Mouse (Mus musculus): ENCODE data around the gene Dctn2. TPM values are rescaled to one million over a fixed set of nuclear protein-coding genes. Genes with fewer than 3 reads are reported as not detected.
"Not testable (repeated sequence)": the region's sequence is repeated elsewhere in the genome, so short reads cannot be mapped to it uniquely, and the experiment has no call there.

Dctn2 gene
- polyA plus RNA-seq, 1 experiment from 2014 or later = 308 TPM

- Histone ChIP-seq H3K9ac (peak within 1 kb of the TSS; percentile 85), H3K27me3 (no peaks in the 10 kb centered on the region), H3K27ac (peak within 1 kb of the TSS; percentile 85), H3K4me1 (replicated peaks) (peaks cover 14% of the 10 kb centered on the region), H3K9me3 (no peaks in the 10 kb centered on the region), H3K4me2 (peak within 1 kb of the TSS; percentile 82), H3K36me3 (peaks cover 27% of the 10 kb centered on the region), H3K4me3 (peak within 1 kb of the TSS; percentile 70)
- peak; percentile 96 for ATAC-seq (ENCODE audit: low FRiP score)
- under 1% methylated on average over 65 of the region's 65 CpGs for WGBS
Observed at GRCm38 (mm10) chr10:127311476-127312355, 45.5 kb downstream of the Dctn2 start, which contains the start of gene Mars. Mars (minus strand) TSS chr10:127311786.

DNA sequence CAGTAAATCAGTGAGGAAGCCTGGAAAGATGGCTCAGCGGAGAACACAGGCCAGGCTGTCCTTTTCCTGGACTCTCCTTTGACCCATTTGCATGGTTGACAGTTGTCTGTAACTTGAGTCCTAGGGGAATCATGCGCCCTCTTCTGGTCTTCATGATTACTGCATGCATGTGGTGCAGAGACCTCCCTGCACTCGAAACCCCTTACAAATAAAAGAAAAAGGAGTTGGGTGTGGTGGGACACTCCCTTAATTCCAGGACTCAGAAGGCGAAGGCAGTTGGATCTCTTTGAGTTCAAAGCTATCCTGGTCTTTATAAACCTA lies 46.1 kb downstream of the Dctn2 start:
- ATAC-seq (ENCODE audit: low FRiP score) = peak; percentile 21
- peak overlapping the region; percentile 82 for H3K4me2 ChIP-seq
- H3K27me3 ChIP-seq = no peaks in the 10 kb centered on the region
- H3K9me3 ChIP-seq = no peaks in the 10 kb centered on the region
- H3K9ac ChIP-seq = peak overlapping the region; percentile 85
- peaks cover 21% of the 10 kb centered on the region for H3K36me3 ChIP-seq
- H3K4me1 ChIP-seq (replicated peaks) = peaks cover 14% of the 10 kb centered on the region
- H3K27ac ChIP-seq = peak overlapping the region; percentile 81
- peak overlapping the region; percentile 70 for H3K4me3 ChIP-seq
- 1% methylated on average over 4 of the region's 4 CpGs for WGBS

- H3K4me3 ChIP-seq = no peak overlapping the region
- peaks cover 14% of the 10 kb centered on the region for H3K4me1 ChIP-seq (replicated peaks)
- H3K4me2 ChIP-seq = no peak overlapping the region
- no peak overlapping the region for H3K27ac ChIP-seq
- no peak for ATAC-seq (ENCODE audit: low FRiP score)
- H3K9ac ChIP-seq = no peak overlapping the region
- 0 out of 2 replicates have a peak, but pooled peaks cover under 1% of the 10 kb centered on the region for H3K27me3 ChIP-seq
- H3K9me3 ChIP-seq = no peaks in the 10 kb centered on the region
- peaks cover 15% of the 10 kb centered on the region for H3K36me3 ChIP-seq
- WGBS = 80% methylated on average over 4 of the region's 4 CpGs
Observed at GRCm38 (mm10) chr10:127312858-127313257, 46.7 kb downstream of the Dctn2 start.

DNA sequence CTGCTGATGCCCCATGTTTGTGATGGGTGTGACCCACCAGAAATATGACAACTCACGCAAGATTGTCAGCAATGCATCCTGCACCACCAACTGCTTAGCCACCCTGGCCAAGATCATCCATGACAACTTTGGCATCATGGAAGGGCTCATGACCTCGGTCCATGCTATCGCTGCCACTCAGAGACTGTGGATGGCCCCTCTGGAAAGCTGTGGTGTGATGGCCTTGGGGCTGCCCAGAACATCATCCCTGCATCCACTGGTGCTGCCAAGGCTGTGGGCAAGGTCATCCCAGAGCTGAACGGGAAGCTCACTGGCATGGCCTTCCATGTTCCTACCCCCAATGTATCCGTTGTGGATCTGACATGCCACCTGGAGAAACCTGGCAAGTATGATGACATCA lies 47.3 kb downstream of the Dctn2 start:
- H3K4me2 ChIP-seq; H3K9me3 ChIP-seq; H3K4me3 ChIP-seq; H3K27me3 ChIP-seq; H3K9ac ChIP-seq; H3K27ac ChIP-seq; H3K36me3 ChIP-seq; ATAC-seq (ENCODE audit: low FRiP score): not testable (repeated sequence)
- 92% methylated on average over 5 of the region's 5 CpGs for WGBS
- H3K4me1 ChIP-seq (replicated peaks) = peaks cover 14% of the 10 kb centered on the region

- H3K27ac ChIP-seq; H3K9me3 ChIP-seq; H3K36me3 ChIP-seq; ATAC-seq (ENCODE audit: low FRiP score); H3K27me3 ChIP-seq; H3K4me2 ChIP-seq; H3K4me3 ChIP-seq; H3K9ac ChIP-seq: not testable (repeated sequence)
- H3K4me1 ChIP-seq (replicated peaks) = peaks cover 11% of the 10 kb centered on the region
- WGBS = 83% methylated on average over 1 of the region's 1 CpGs
Observed at GRCm38 (mm10) chr10:127314950-127315349, 48.8 kb downstream of the Dctn2 start.

DNA sequence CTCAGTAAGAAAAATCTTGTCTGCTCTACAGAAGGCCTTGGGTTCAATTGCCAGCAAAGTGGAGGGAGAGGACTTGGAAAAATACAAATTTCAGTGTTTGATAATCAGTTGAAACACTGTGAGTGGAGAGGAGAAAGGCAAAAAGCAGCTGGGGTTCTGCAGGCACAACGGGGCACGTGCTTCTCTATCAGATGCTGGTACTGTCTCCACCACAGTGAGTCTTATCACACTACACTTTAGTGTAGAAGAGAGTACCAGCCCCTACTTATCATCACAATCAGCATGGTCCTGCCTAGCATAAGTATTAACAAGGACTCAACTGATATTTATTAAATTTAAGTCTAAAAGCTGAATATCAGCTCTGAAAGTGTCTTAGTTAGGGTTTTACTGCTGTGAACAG lies 51.1 kb downstream of the Dctn2 start:
- Histone ChIP-seq H3K27me3 (peaks cover 20% of the 10 kb centered on the region), H3K36me3 (no peaks in the 10 kb centered on the region), H3K4me3 (no peak overlapping the region), H3K9me3 (no peaks in the 10 kb centered on the region), H3K9ac (no peak overlapping the region), H3K4me2 (no peak overlapping the region), H3K4me1 (replicated peaks) (no peaks in the 10 kb centered on the region), H3K27ac (no peak overlapping the region)
- WGBS = 92% methylated on average over 2 of the region's 2 CpGs
- no peak for ATAC-seq (ENCODE audit: low FRiP score)

DNA sequence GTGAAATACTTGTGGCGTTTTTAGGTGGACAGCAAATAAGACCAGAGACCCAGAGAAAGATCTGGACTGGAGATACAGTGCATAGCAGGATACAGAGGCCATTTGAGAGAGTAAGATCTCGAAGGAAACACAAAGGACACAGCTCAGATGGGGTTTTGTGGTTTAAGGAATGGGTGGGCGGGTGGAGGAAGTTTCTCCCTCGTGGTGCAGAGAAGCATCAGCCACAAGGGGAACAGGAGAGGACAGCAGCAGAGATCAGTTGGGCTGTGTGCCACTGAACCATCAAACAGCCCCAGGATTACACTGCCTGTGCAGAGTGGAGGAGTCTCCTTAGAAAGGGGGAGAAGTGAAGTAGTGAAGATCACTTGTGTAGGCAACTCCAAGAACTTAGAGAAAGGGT lies 51.8 kb downstream of the Dctn2 start:
- Histone ChIP-seq H3K4me1 (replicated peaks) (no peaks in the 10 kb centered on the region), H3K9ac (no peak overlapping the region), H3K36me3 (no peaks in the 10 kb centered on the region), H3K9me3 (no peaks in the 10 kb centered on the region), H3K27me3 (peaks cover 28% of the 10 kb centered on the region), H3K27ac (no peak overlapping the region), H3K4me2 (no peak overlapping the region), H3K4me3 (no peak overlapping the region)
- ATAC-seq (ENCODE audit: low FRiP score) = no peak
- 56% methylated on average over 4 of the region's 4 CpGs for WGBS

DNA sequence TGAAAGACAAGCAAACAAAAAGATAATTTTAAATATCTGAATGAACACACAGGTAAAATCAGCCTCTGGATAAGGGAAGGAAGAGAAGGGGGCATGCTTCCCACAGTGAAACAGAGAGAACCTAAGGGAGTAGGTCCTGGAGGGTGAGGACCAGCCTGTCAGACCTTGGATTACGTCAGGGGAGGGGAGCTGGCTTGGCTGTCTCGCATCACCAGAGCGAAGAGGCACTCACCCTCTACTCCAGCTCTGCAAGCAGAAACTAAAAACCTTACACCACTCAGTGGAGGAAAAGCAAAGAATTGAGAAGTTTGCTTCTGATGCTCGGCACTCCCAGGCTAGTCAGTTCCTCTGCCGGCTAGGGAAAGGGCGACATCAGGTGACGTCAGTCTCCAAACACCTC lies 53.8 kb downstream of the Dctn2 start:
- H3K4me1 ChIP-seq (replicated peaks) = no peaks in the 10 kb centered on the region
- no peak overlapping the region for H3K4me2 ChIP-seq
- no peak overlapping the region for H3K27ac ChIP-seq
- H3K36me3 ChIP-seq = no peaks in the 10 kb centered on the region
- WGBS = 81% methylated on average over 7 of the region's 7 CpGs
- ATAC-seq (ENCODE audit: low FRiP score) = no peak
- no peak overlapping the region for H3K9ac ChIP-seq
- H3K9me3 ChIP-seq = no peaks in the 10 kb centered on the region
- H3K4me3 ChIP-seq = no peak overlapping the region
- H3K27me3 ChIP-seq = peaks cover 47% of the 10 kb centered on the region

DNA sequence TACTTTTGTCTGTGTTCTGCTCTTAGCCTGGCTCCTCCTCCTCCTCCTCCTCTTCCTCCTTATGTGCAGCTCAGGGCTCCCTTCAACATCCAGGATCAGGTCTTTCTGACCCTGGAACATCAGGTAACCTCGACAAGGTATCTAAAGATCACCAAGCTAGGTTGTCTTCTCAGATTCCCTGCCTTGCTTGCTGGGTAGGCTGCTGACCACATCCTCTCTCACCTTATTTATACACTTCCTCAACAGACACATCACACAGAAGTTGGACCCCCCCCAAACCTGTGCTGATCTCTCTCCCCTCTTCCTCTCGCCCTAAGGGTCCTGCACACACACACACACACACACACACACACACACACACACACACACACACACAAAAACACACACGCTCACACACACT lies 55.5 kb downstream of the Dctn2 start, which contains the start of gene Arhgap9:
Gene Arhgap9, plus strand, starts transcription at position 344 of the 400 bp plus-strand sequence.
- Histone ChIP-seq H3K36me3 (no peaks in the 10 kb centered on the region), H3K27ac (no peak within 1 kb of the TSS), H3K9ac (no peak within 1 kb of the TSS), H3K4me2 (no peak within 1 kb of the TSS), H3K27me3 (peaks cover 64% of the 10 kb centered on the region), H3K4me3 (no peak within 1 kb of the TSS), H3K9me3 (no peaks in the 10 kb centered on the region), H3K4me1 (replicated peaks) (peaks cover 12% of the 10 kb centered on the region)
- ATAC-seq (ENCODE audit: low FRiP score) = no peak
- 66% methylated on average over 3 of the region's 3 CpGs for WGBS

DNA sequence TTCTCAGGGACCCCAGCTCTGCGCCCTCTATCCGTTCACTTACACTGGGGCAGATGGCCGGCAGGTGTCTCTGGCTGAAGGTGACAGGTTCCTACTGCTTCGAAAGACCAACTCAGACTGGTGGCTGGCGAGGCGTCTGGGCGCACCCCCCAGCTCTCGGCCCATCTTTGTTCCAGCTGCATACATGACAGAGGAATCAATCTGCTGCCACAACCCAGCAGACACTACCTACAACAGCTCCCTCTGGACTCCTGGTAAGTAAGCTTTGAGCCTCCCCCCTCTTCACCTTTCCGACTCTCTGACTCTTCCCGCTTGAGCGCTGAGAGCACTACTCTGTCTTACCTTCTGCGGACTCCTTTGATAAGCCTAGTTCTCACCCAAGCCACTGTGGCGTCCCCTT lies 56.0 kb downstream of the Dctn2 start:
- Histone ChIP-seq H3K36me3 (no peaks in the 10 kb centered on the region), H3K27ac (no peak overlapping the region), H3K4me3 (no peak overlapping the region), H3K4me2 (no peak overlapping the region), H3K9me3 (no peaks in the 10 kb centered on the region), H3K4me1 (replicated peaks) (peaks cover 17% of the 10 kb centered on the region), H3K27me3 (peaks cover 69% of the 10 kb centered on the region), H3K9ac (no peak overlapping the region)
- 69% methylated on average over 13 of the region's 13 CpGs for WGBS
- ATAC-seq (ENCODE audit: low FRiP score) = no peak

GRCm38 (mm10) chr10:127322669-127323068 lies 56.5 kb downstream of the Dctn2 start:
- ATAC-seq (ENCODE audit: low FRiP score) = no peak
- Histone ChIP-seq H3K9me3 (no peaks in the 10 kb centered on the region), H3K27me3 (peaks cover 74% of the 10 kb centered on the region), H3K4me1 (replicated peaks) (peaks cover 17% of the 10 kb centered on the region), H3K4me3 (no peak overlapping the region), H3K27ac (no peak overlapping the region), H3K36me3 (no peaks in the 10 kb centered on the region), H3K4me2 (no peak overlapping the region), H3K9ac (no peak overlapping the region)
- WGBS = 89% methylated on average over 4 of the region's 4 CpGs

GRCm38 (mm10) chr10:127323131-127323855 lies 57.1 kb downstream of the Dctn2 start:
- WGBS = 79% methylated on average over 17 of the region's 17 CpGs
- no peak for ATAC-seq (ENCODE audit: low FRiP score)
- Histone ChIP-seq H3K27ac (no peak overlapping the region), H3K4me1 (replicated peaks) (peaks cover 17% of the 10 kb centered on the region), H3K4me2 (no peak overlapping the region), H3K9me3 (no peaks in the 10 kb centered on the region), H3K4me3 (no peak overlapping the region), H3K9ac (0 out of 2 replicates have a peak overlapping the region, but pooled peaks have one; percentile 13), H3K36me3 (no peaks in the 10 kb centered on the region), H3K27me3 (peaks cover 76% of the 10 kb centered on the region)

All from hindbrain, embryonic 13.5 days (tissue).